Mouse (Mus musculus): ENCODE measurements around the gene A230050P20Rik.

The A230050P20Rik gene

DNA sequence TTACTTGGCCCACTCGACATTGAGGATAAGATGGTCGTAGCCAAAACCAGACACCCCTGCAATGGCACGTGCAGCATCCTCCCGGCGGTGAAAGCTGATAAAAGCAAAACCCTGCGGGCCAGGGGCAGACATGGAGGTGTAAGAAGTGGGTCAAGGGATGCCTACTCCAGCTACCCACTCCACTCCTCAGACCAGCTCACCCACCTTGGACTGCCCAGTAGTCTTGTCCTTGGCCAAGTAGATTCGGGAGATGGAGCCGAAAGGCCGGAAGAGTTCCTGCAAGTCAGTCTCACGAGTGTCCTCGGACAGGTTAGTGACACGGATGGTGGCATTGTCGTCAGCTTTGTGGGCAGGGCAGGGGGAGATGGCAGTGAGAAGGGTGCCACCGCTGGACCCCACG is 26.2 kb downstream of the A230050P20Rik start:
- no peaks in the 10 kb centered on the region for H3K9me3 ChIP-seq (ENCODE audit: low read length)
- peaks cover 87% of the 10 kb centered on the region for H3K4me1 ChIP-seq (replicated peaks; ENCODE audit: low read depth, low read length)
- H3K4me3 ChIP-seq (replicated peaks; ENCODE audit: low read length): peak overlapping the region; percentile 26; the same call in 1 of the 2 replicates
- no peaks in the 10 kb centered on the region for H3K27me3 ChIP-seq (ENCODE audit: insufficient read depth, low read length)
- TF ChIP-seq CTCF (conservative IDR thresholded peaks at IDR 0.05; ENCODE audit: low read length): no peak
- TF ChIP-seq NANOG (IDR thresholded peaks at IDR 0.05; ENCODE audit: borderline replicate concordance, low read length): no peak
- no peak for TF ChIP-seq POU5F1 (IDR thresholded peaks at IDR 0.05; ENCODE audit: borderline replicate concordance, low read length)
- H3K36me3 ChIP-seq (ENCODE audit: insufficient read depth, low read length): peaks cover 83% of the 10 kb centered on the region

DNA sequence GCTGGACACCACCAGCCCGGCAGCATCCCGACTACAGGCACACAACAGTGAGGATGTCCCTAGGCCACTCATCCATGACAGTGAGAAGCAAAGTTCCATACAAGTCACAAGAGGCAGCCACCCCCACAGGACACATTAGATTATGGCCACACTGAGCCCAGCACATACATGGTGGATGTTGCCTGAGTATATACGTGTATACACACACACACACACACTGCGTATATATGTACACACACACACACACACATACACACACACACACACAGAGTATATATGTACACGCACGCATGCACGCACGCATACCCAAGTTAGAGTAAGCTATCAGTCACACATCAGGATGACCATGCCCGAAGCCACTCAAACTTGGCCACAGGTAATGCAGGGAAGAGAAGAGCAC is 26.9 kb downstream of the A230050P20Rik start:
- TF ChIP-seq POU5F1 (IDR thresholded peaks at IDR 0.05; ENCODE audit: borderline replicate concordance, low read length): no peak
- no peak for TF ChIP-seq CTCF (conservative IDR thresholded peaks at IDR 0.05; ENCODE audit: low read length)
- TF ChIP-seq NANOG (IDR thresholded peaks at IDR 0.05; ENCODE audit: borderline replicate concordance, low read length): no peak
- Histone ChIP-seq H3K27me3 (ENCODE audit: insufficient read depth, low read length) (no peaks in the 10 kb centered on the region), H3K4me1 (replicated peaks; ENCODE audit: low read depth, low read length) (peaks cover 79% of the 10 kb centered on the region), H3K9me3 (ENCODE audit: low read length) (no peaks in the 10 kb centered on the region), H3K4me3 (replicated peaks; ENCODE audit: low read length) (peak overlapping the region; percentile 26; the same call in 1 of the 2 replicates), H3K36me3 (ENCODE audit: insufficient read depth, low read length) (peaks cover 76% of the 10 kb centered on the region)

DNA sequence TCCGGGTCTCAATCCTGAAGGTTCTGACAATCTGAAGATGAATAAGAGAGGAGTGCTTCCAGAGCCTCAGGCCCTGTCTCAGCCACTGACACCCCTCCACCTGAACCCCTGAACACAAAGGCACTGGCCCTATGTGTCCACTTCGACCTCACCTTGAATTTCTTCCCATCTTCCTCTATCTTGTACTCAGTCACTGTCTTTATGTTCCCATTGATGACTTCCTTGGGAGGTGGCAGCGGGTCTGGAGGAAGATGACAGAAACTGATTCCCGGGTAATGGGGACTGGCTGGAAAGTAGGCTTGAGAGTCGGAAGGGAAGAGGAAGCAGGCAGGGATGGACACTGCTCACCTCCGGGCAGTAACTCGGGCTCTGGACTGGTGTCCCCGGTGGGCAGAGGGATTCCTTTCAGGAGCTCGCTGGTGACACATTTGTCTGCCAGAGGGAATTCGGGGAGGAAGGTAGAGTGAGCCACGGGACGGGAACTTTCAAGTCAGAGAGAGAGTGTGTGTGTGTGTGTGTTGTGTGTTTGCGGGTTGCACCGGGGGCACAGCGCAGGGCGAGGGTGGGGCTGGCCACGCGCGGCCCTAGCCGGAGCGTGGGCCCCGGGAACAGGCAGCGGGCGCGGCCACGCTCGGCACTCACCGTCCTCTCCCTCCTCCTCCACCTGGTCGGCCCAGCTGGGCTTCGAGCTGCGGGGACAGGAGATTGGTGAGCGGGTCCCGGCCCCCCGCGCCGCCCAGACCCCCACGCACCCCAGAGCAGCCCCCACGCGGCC is 29.5 kb downstream of the A230050P20Rik start:
- H3K36me3 ChIP-seq (ENCODE audit: insufficient read depth, low read length): peaks cover 50% of the 10 kb centered on the region
- TF ChIP-seq NANOG (IDR thresholded peaks at IDR 0.05; ENCODE audit: borderline replicate concordance, low read length) (no peak), CTCF (conservative IDR thresholded peaks at IDR 0.05; ENCODE audit: low read length) (no peak), POU5F1 (IDR thresholded peaks at IDR 0.05; ENCODE audit: borderline replicate concordance, low read length) (no peak)
- no peaks in the 10 kb centered on the region for H3K9me3 ChIP-seq (ENCODE audit: low read length)
- peaks cover 69% of the 10 kb centered on the region for H3K4me1 ChIP-seq (replicated peaks; ENCODE audit: low read depth, low read length)
- no peaks in the 10 kb centered on the region for H3K27me3 ChIP-seq (ENCODE audit: insufficient read depth, low read length)
- H3K4me3 ChIP-seq (replicated peaks; ENCODE audit: low read length): peak overlapping the region; percentile 97

- Histone ChIP-seq H3K9me3 (ENCODE audit: low read length) (no peaks in the 10 kb centered on the region), H3K36me3 (ENCODE audit: insufficient read depth, low read length) (peaks cover 50% of the 10 kb centered on the region), H3K4me1 (replicated peaks; ENCODE audit: low read depth, low read length) (peaks cover 67% of the 10 kb centered on the region), H3K4me3 (replicated peaks; ENCODE audit: low read length) (peak within 1 kb of the TSS; percentile 97), H3K27me3 (ENCODE audit: insufficient read depth, low read length) (no peaks in the 10 kb centered on the region)
- TF ChIP-seq CTCF (conservative IDR thresholded peaks at IDR 0.05; ENCODE audit: low read length) (peak; percentile 55), NANOG (IDR thresholded peaks at IDR 0.05; ENCODE audit: borderline replicate concordance, low read length) (no peak)
Measured at GRCm38 (mm10) chr9:20898511-20899073, 30.1 kb downstream of the A230050P20Rik start, which contains the start of gene Eif3g. Gene Eif3g (minus strand): TSS chr9:20898623.

GRCm38 (mm10) chr9:20901466-20902173 is 33.2 kb downstream of the A230050P20Rik start:
- TF ChIP-seq NANOG (IDR thresholded peaks at IDR 0.05; ENCODE audit: borderline replicate concordance, low read length) (no peak), CTCF (conservative IDR thresholded peaks at IDR 0.05; ENCODE audit: low read length) (peak; percentile 28), POU5F1 (IDR thresholded peaks at IDR 0.05; ENCODE audit: borderline replicate concordance, low read length) (no peak)
- Histone ChIP-seq H3K4me1 (replicated peaks; ENCODE audit: low read depth, low read length) (peaks cover 37% of the 10 kb centered on the region), H3K9me3 (ENCODE audit: low read length) (no peaks in the 10 kb centered on the region), H3K36me3 (ENCODE audit: insufficient read depth, low read length) (peaks cover 50% of the 10 kb centered on the region), H3K27me3 (ENCODE audit: insufficient read depth, low read length) (no peaks in the 10 kb centered on the region), H3K4me3 (replicated peaks; ENCODE audit: low read length) (no peak overlapping the region)

- Histone ChIP-seq H3K4me1 (replicated peaks; ENCODE audit: low read depth, low read length) (peaks cover 32% of the 10 kb centered on the region), H3K4me3 (replicated peaks; ENCODE audit: low read length) (no peak overlapping the region), H3K27me3 (ENCODE audit: insufficient read depth, low read length) (no peaks in the 10 kb centered on the region), H3K9me3 (ENCODE audit: low read length) (no peaks in the 10 kb centered on the region), H3K36me3 (ENCODE audit: insufficient read depth, low read length) (peaks cover 50% of the 10 kb centered on the region)
- TF ChIP-seq CTCF (conservative IDR thresholded peaks at IDR 0.05; ENCODE audit: low read length) (no peak), POU5F1 (IDR thresholded peaks at IDR 0.05; ENCODE audit: borderline replicate concordance, low read length) (no peak), NANOG (IDR thresholded peaks at IDR 0.05; ENCODE audit: borderline replicate concordance, low read length) (no peak)
Measured at GRCm38 (mm10) chr9:20902174-20902491, 33.7 kb downstream of the A230050P20Rik start.

DNA sequence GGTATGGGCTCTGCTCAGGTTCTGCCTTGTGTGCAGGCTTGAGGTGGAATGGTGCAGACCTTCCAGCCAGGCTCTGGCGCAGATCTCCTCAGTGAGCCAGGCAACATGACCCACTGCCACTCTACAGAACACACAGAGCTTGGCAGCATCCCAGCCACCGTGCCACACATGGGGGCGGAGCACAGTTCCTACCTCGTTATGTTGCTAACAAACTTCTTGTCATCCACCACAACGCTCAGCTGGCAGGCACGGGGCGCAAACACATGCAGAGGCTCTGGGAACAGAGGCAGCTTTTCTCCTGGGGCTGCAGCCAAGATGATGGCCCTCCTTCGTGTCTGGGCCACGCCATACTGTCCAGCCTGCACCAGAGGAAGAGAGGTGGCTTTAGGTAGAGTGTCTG is 41.5 kb downstream of the A230050P20Rik start:
- no peak overlapping the region for H3K4me3 ChIP-seq (replicated peaks; ENCODE audit: low read length)
- H3K36me3 ChIP-seq (ENCODE audit: insufficient read depth, low read length): peaks cover 100% of the 10 kb centered on the region
- no peaks in the 10 kb centered on the region for H3K9me3 ChIP-seq (ENCODE audit: low read length)
- no peak for TF ChIP-seq POU5F1 (IDR thresholded peaks at IDR 0.05; ENCODE audit: borderline replicate concordance, low read length)
- no peak for TF ChIP-seq NANOG (IDR thresholded peaks at IDR 0.05; ENCODE audit: borderline replicate concordance, low read length)
- no peak for TF ChIP-seq CTCF (conservative IDR thresholded peaks at IDR 0.05; ENCODE audit: low read length)
- H3K4me1 ChIP-seq (replicated peaks; ENCODE audit: low read depth, low read length): peaks cover 55% of the 10 kb centered on the region
- no peaks in the 10 kb centered on the region for H3K27me3 ChIP-seq (ENCODE audit: insufficient read depth, low read length)

DNA sequence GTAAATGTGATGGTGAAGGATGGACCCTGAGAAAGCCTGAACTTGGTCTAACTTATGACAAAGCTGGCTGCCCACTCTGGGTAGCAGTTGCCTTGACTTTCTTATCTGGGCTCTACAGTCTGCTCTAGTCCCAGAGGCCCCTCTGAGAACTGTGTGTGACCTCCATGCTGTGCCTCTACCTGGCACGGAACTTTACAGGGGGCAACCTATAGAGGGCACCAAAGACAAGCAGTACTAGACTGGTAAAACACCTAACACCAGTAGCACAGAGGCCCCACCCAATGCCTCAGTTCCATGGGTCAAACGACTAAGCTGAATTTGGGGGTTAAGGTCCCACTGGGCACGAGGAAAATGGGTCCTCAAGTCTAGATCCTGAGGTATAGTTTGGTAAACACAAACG is 47.7 kb downstream of the A230050P20Rik start:
- H3K4me3 ChIP-seq (replicated peaks; ENCODE audit: low read length): no peak overlapping the region
- peaks cover 100% of the 10 kb centered on the region for H3K36me3 ChIP-seq (ENCODE audit: insufficient read depth, low read length)
- H3K27me3 ChIP-seq (ENCODE audit: insufficient read depth, low read length): no peaks in the 10 kb centered on the region
- TF ChIP-seq NANOG (IDR thresholded peaks at IDR 0.05; ENCODE audit: borderline replicate concordance, low read length) (no peak), CTCF (conservative IDR thresholded peaks at IDR 0.05; ENCODE audit: low read length) (peak; percentile 47; the same call in 1 of the 2 replicates), POU5F1 (IDR thresholded peaks at IDR 0.05; ENCODE audit: borderline replicate concordance, low read length) (no peak)
- peaks cover 63% of the 10 kb centered on the region for H3K4me1 ChIP-seq (replicated peaks; ENCODE audit: low read depth, low read length)
- H3K9me3 ChIP-seq (ENCODE audit: low read length): no peaks in the 10 kb centered on the region
